Mouse (Mus musculus): Measurements from ENCODE around the gene Myog. TPM values are rescaled to one million over a fixed set of nuclear protein-coding genes. Genes with fewer than 3 reads are reported as not detected.
A peak's percentile ranks its signal among the peaks of the same experiment; 100 is the strongest.

Gene Myog
- total RNA-seq, 2 experiments from 2014 or later, result not detected

DNA sequence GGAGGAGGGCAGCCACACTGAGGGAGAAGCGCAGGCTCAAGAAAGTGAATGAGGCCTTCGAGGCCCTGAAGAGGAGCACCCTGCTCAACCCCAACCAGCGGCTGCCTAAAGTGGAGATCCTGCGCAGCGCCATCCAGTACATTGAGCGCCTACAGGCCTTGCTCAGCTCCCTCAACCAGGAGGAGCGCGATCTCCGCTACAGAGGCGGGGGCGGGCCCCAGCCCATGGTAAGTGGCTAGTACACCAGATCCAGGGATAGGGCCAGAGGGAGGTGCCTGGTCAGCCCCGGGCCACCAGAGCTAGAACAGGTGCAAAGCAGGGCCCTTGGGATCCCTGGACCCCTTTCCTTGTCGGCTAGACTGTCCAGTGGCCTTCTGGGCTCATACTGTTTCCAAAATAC is 511 bp downstream of the Myog start:
- no peak for TF ChIP-seq CTCF (IDR thresholded peaks at IDR 0.05)
- Histone ChIP-seq H3K27ac (no peak overlapping the region), H3K4me3 (no peak overlapping the region)
- intact Hi-C loops (cut with DNase I), result no loop called here
- no peak for DNase-seq (ENCODE audit: extremely low spot score in 1 of 2, low spot score in 2 of 2)

DNA sequence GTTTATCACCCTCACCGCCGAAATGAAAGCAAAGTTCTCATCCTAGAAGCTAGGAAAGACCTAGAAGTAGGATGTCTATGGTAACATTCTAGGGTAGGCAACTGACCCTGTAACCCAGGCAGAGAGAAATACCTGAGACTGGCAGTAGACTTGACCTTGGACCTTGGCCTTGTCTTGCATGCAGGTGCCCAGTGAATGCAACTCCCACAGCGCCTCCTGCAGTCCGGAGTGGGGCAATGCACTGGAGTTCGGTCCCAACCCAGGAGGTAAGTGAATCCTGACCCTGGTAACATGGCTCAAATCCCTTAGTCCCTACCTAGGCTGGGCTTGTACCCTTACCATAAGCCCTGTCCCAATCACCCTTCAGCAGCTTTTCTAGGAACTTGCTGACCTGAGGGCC is 1.1 kb downstream of the Myog start:
- intact Hi-C loops (cut with DNase I), result no loop called here
- no peak for DNase-seq (ENCODE audit: extremely low spot score in 1 of 2, low spot score in 2 of 2)
- Histone ChIP-seq H3K27ac (no peak overlapping the region), H3K4me3 (no peak overlapping the region)
- TF ChIP-seq CTCF (IDR thresholded peaks at IDR 0.05), result peak; percentile 43

- no peak for TF ChIP-seq CTCF (IDR thresholded peaks at IDR 0.05)
- Histone ChIP-seq H3K4me3 (no peak overlapping the region), H3K27ac (no peak overlapping the region)
- no peak for DNase-seq (ENCODE audit: extremely low spot score in 1 of 2, low spot score in 2 of 2)
- intact Hi-C loops (cut with DNase I), result no loop called here
These were observed 1.8 kb downstream of the Myog start for GRCm38 (mm10) chr1:134291555-134291954.

DNA sequence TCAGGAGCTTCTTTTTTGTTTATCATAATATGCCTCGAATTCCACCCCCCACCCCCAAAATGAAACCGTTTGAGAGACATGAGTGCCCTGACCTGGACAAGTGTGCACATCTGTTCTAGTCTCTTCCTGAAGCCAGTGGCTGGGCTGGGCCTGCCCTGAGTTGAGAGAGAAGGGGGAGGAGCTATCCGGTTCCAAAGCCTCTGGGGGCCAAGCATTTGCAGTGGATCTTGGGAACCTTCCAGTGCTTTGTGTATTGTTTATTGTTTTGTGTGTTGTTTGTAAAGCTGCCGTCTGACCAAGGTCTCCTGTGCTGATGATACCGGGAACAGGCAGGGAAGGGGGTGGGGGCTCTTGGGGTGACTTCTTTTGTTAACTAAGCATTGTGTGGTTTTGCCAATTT is 2.3 kb downstream of the Myog start:
- Histone ChIP-seq H3K4me3 (no peak overlapping the region), H3K27ac (no peak overlapping the region)
- TF ChIP-seq CTCF (IDR thresholded peaks at IDR 0.05), result no peak
- no peak for DNase-seq (ENCODE audit: extremely low spot score in 1 of 2, low spot score in 2 of 2)
- intact Hi-C loops (cut with DNase I), result no loop called here

- Histone ChIP-seq H3K4me3 (no peak overlapping the region), H3K27ac (no peak overlapping the region)
- intact Hi-C loops (cut with DNase I), result no loop called here
- no peak for DNase-seq (ENCODE audit: extremely low spot score in 1 of 2, low spot score in 2 of 2)
- TF ChIP-seq CTCF (IDR thresholded peaks at IDR 0.05), result no peak
These were observed 2.8 kb downstream of the Myog start for GRCm38 (mm10) chr1:134292601-134293000.

DNA sequence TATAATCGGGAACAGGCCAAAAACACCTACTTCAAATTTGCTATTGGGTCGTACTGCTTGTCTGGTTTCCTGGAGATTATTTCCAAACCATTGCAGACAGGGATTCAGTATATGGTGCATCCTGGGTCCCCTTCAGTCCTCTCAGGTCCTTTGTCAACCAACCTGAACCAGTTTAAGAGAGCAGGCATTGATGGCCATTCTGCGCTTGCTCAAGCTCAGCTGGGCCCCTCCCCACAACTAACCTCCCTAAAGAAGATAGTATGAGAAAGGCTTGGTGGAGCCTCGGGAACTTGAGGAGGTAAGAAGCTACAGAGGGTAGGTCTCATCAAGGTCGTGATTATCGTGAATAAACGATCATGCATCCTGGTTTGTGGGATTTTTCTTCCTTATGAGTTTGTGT is 3.5 kb downstream of the Myog start:
- intact Hi-C loops (cut with DNase I), result no loop called here
- no peak overlapping the region for H3K4me3 ChIP-seq
- no peak for DNase-seq (ENCODE audit: extremely low spot score in 1 of 2, low spot score in 2 of 2)
- no peak for TF ChIP-seq CTCF (IDR thresholded peaks at IDR 0.05)
- H3K27ac ChIP-seq, result no peak overlapping the region

DNA sequence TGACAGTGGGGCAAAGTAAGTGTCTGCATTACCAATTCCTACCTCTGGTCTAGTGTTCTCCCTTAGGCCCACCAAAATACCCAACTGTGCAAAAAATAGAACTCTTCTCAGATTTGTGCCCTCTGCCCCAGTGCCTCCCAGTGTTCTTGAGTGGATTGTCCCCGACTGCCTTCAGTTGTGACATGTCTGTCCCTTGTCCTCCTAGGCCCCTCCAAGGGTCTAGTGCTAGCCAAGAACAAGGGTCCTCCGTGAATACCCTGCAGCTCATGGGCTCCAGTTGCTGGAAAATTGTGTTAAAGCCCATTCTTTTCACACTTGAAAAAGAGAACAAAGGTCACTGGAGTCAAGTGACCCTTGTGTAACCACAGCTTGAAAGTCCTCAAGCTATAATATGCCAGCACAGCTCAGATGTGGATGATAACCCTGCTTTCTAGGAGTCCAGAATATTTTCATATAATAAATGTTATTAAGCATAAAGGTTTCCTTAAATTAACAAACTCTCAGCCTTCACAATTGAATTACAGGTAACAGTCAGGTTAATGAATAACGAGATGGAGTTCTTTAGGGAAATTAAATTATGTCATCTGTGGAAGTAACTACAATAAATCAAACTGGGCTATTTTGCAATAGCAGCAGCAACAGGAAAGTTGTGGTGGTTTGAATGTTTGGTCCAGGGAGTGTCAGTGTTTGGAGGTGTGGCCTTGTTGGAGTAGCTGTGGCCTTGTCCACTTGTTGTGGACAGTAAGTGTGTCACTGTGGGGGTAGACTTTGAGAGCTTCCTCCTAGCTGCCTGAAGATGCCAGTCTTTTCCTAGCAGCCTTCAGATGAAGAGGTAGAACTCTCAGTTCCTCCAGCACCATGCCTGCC is 4.2 kb downstream of the Myog start:
- TF ChIP-seq CTCF (IDR thresholded peaks at IDR 0.05), result no peak; the same call in 1 of the 2 replicates
- no peak overlapping the region for H3K27ac ChIP-seq
- no peak for DNase-seq (ENCODE audit: extremely low spot score in 1 of 2, low spot score in 2 of 2)
- intact Hi-C loops (cut with DNase I), result no loop called here
- no peak overlapping the region for H3K4me3 ChIP-seq

DNA sequence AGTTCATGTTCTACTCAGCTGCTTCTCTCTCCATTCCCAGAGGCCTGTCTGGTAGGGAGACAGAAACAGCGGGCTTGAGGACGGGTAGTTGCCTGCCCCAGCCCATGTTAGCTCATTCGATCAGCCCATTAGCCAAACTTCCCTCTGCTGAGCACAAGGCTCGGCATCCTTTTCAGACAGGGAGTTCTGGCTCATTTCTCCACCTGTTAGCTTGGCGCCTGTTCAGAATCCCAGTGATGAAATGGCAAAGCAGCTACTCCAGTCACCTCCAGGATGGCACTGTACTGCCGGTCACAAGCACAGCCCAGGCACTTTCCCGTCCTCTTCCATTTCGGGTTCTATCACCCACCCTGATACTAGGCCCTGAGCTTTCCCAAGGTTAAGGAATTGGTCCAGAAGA is 7.5 kb downstream of the Myog start:
- TF ChIP-seq CTCF (IDR thresholded peaks at IDR 0.05), result no peak
- intact Hi-C loops (cut with DNase I), result no loop called here
- H3K4me3 ChIP-seq, result no peak overlapping the region
- DNase-seq (ENCODE audit: extremely low spot score in 1 of 2, low spot score in 2 of 2), result no peak
- H3K27ac ChIP-seq, result no peak overlapping the region

DNA sequence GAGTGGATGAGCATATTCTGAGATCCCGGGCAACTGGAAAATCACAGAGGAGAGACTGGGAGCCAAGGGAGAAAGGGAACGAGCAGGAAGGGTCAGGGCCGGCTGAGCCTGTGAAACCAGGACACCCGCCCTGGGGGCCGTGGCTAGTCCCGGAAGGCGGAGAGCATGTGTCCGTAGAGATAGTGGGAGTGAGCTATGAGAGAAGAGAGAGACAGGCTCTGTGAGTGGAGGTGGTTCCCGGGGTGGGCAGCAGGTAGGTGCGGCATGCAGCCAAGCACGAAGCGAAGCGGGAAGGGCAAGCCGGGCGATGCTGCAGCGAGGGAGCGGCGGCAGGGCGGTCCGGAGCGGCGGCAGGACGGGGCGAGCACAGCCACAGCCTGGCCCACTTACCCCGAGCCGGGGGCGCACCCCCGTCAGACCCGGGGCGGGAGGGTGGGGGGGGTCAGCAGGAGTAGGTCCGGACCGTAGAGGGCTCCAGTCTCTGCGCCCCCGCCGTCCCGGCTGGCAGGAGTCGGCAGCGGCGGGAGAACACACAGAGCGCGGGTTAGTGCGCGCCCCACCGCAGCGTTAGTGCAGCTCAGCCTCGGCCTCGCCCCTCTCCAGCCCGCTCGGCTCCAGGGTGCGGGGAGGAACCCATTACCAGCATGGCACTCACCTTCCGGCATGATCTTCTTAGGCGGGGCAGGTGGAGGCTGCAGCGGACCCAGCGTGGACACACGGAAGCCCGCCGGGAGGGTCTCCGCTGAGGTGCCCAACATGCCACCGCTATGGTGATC is 9.0 kb downstream of the Myog start:
- H3K27ac ChIP-seq, result 0 out of 2 replicates have a peak overlapping the region, but pooled peaks have one; percentile 20
- H3K4me3 ChIP-seq, result peak overlapping the region; percentile 42
- intact Hi-C loops (cut with DNase I), result no loop called here
- DNase-seq (ENCODE audit: extremely low spot score in 1 of 2, low spot score in 2 of 2), result peak in 1 of 2 experiments; percentile 29
- no peak for TF ChIP-seq CTCF (IDR thresholded peaks at IDR 0.05)

GRCm38 (mm10) chr1:134302568-134303238 is 12.9 kb downstream of the Myog start:
- DNase-seq (ENCODE audit: extremely low spot score in 1 of 2, low spot score in 2 of 2), result no peak
- H3K27ac ChIP-seq, result peak overlapping the region; percentile 62
- intact Hi-C loops (cut with DNase I), result no loop called here

GRCm38 (mm10) chr1:134304940-134305339 is 15.2 kb downstream of the Myog start:
- peak overlapping the region; percentile 59; the same call in 1 of the 2 replicates for H3K27ac ChIP-seq
- intact Hi-C loops (cut with DNase I), result loop anchor here (2.0 kb wide), 1 partner anchor 28 kb away; no protein-coding TSS in a partner anchor
- no peak for TF ChIP-seq CTCF (IDR thresholded peaks at IDR 0.05)
- no peak overlapping the region for H3K4me3 ChIP-seq
- DNase-seq (ENCODE audit: extremely low spot score in 1 of 2, low spot score in 2 of 2), result no peak

More at GRCm38 (mm10) chr1:134302568-134303238, 12.9 kb downstream of the Myog start:
- no peak for TF ChIP-seq CTCF (IDR thresholded peaks at IDR 0.05)
- H3K4me3 ChIP-seq, result no peak overlapping the region

- Histone ChIP-seq H3K4me3 (no peak overlapping the region), H3K27ac (no peak overlapping the region)
- DNase-seq (ENCODE audit: extremely low spot score in 1 of 2, low spot score in 2 of 2), result no peak
- TF ChIP-seq CTCF (IDR thresholded peaks at IDR 0.05), result no peak
- intact Hi-C loops (cut with DNase I), result no loop called here
These were observed 17.6 kb downstream of the Myog start for GRCm38 (mm10) chr1:134307409-134307808.
